Mouse (Mus musculus): ENCODE measurements around the gene Polr3h. TPM values are rescaled to one million over a fixed set of nuclear protein-coding genes. Genes with fewer than 3 reads are reported as not detected.
"Not testable (repeated sequence)": the region's sequence is repeated elsewhere in the genome, so short reads cannot be mapped to it uniquely, and the experiment has no call there.

The Polr3h gene
- 60.5 and 76.3 TPM in 2 replicates for polyA plus RNA-seq (2015; fragmentation: Nextera tagmentation; extraction: Ambion mirVana)

GRCm38 (mm10) chr15:81925760-81926445 lies at the start of gene Polr3h:
TSS of gene Polr3h (minus strand) at chr15:81926240.
- Histone ChIP-seq H3K27ac (peak within 1 kb of the TSS; percentile 78), H3K36me3 (0 out of 2 replicates have a peak, but pooled peaks cover 17% of the 10 kb centered on the region), H3K4me3 (peak within 1 kb of the TSS; percentile 69), H3K4me2 (peak within 1 kb of the TSS; percentile 80), H3K9me3 (no peaks in the 10 kb centered on the region), H3K9ac (peak within 1 kb of the TSS; percentile 75), H3K4me1 (peaks cover 20% of the 10 kb centered on the region), H3K27me3 (no peaks in the 10 kb centered on the region)
- peak; percentile 95 for ATAC-seq (ENCODE audit: insufficient number of reproducible peaks, low FRiP score, low TSS enrichment, low read depth)
- WGBS: under 1% methylated on average over 54 of the region's 54 CpGs

DNA sequence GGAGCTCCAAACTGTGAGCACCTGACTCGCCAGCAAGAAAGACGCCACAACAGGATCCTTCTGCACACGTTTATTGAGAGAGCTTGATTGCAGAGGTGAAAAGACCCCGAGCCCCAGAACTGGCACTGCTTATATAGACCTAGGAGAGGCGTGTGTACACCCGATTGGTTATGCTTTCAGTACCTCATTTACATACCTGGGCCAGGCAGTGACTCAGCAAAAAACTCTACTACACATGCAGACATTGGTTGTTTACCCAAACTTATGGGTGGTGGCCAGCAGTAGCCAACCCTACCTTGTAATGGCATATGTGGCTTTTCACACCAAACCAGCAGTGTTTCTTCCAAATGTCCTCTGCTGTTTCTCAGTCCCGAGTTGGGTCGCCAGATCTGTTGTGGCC lies 49.1 kb upstream of the Polr3h start:
- H3K4me2 ChIP-seq; H3K27ac ChIP-seq; H3K27me3 ChIP-seq; H3K4me1 ChIP-seq; ATAC-seq (ENCODE audit: insufficient number of reproducible peaks, low FRiP score, low TSS enrichment, low read depth); H3K4me3 ChIP-seq; H3K9ac ChIP-seq; H3K9me3 ChIP-seq; H3K36me3 ChIP-seq: not testable (repeated sequence)
- 87% methylated on average over 8 of the region's 8 CpGs for WGBS

DNA sequence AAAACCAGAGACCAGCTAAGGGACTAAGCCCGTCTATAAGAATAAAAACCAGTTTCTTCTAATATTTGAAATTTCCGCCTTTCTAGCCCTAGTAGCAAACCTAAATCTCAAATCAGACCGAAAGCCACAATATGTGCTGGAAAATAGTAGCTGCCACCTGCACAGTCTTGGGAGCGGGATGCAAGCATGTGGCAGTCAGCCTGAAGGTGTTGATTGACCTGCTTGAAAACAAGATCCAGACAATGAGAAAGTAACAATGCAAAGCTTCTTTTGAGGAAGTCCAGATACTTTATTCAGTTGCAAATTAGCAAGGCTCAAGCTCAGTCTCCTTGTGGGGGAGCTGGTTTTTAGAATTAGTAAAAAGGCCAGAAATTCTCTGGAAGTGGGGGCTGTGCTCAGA lies 44.5 kb upstream of the Polr3h start:
- H3K4me2 ChIP-seq; H3K9ac ChIP-seq; H3K27me3 ChIP-seq; H3K9me3 ChIP-seq; H3K27ac ChIP-seq; H3K4me1 ChIP-seq; H3K4me3 ChIP-seq; ATAC-seq (ENCODE audit: insufficient number of reproducible peaks, low FRiP score, low TSS enrichment, low read depth); H3K36me3 ChIP-seq: not testable (repeated sequence)
- WGBS: 92% methylated on average over 4 of the region's 4 CpGs

GRCm38 (mm10) chr15:81969635-81970034 lies 43.6 kb upstream of the Polr3h start:
- not testable (repeated sequence) for H3K27ac ChIP-seq; H3K4me3 ChIP-seq; H3K9me3 ChIP-seq; H3K36me3 ChIP-seq; ATAC-seq (ENCODE audit: insufficient number of reproducible peaks, low FRiP score, low TSS enrichment, low read depth); H3K4me2 ChIP-seq; H3K4me1 ChIP-seq; H3K9ac ChIP-seq; H3K27me3 ChIP-seq
- 75% methylated on average over 6 of the region's 6 CpGs for WGBS

- Histone ChIP-seq H3K9ac (no peak overlapping the region), H3K36me3 (no peaks in the 10 kb centered on the region), H3K4me2 (no peak overlapping the region), H3K4me1 (no peaks in the 10 kb centered on the region), H3K27ac (peak overlapping the region; percentile 40; the same call in 1 of the 2 replicates), H3K9me3 (peaks cover 5% of the 10 kb centered on the region; the same call in 1 of the 2 replicates), H3K27me3 (no peaks in the 10 kb centered on the region), H3K4me3 (no peak overlapping the region)
- WGBS: 41% methylated on average over 7 of the region's 7 CpGs
- no peak for ATAC-seq (ENCODE audit: insufficient number of reproducible peaks, low FRiP score, low TSS enrichment, low read depth)
These were observed 43.1 kb upstream of the Polr3h start for GRCm38 (mm10) chr15:81969173-81969572.

- Histone ChIP-seq H3K36me3 (no peaks in the 10 kb centered on the region), H3K27ac (no peak overlapping the region), H3K4me3 (no peak overlapping the region), H3K4me2 (no peak overlapping the region), H3K9me3 (peaks cover 5% of the 10 kb centered on the region; the same call in 1 of the 2 replicates), H3K9ac (no peak overlapping the region), H3K4me1 (no peaks in the 10 kb centered on the region), H3K27me3 (no peaks in the 10 kb centered on the region)
- ATAC-seq (ENCODE audit: insufficient number of reproducible peaks, low FRiP score, low TSS enrichment, low read depth): no peak
- 50% methylated on average over 2 of the region's 2 CpGs for WGBS
These were observed 42.4 kb upstream of the Polr3h start for GRCm38 (mm10) chr15:81968447-81968846.

GRCm38 (mm10) chr15:81967821-81968220 lies 41.8 kb upstream of the Polr3h start:
- Histone ChIP-seq H3K4me1 (no peaks in the 10 kb centered on the region), H3K9me3 (peaks cover 5% of the 10 kb centered on the region; the same call in 1 of the 2 replicates), H3K27me3 (no peaks in the 10 kb centered on the region), H3K36me3 (no peaks in the 10 kb centered on the region), H3K27ac (no peak overlapping the region), H3K4me2 (no peak overlapping the region), H3K9ac (no peak overlapping the region), H3K4me3 (no peak overlapping the region)
- WGBS: 88% methylated on average over 5 of the region's 5 CpGs
- no peak for ATAC-seq (ENCODE audit: insufficient number of reproducible peaks, low FRiP score, low TSS enrichment, low read depth)

DNA sequence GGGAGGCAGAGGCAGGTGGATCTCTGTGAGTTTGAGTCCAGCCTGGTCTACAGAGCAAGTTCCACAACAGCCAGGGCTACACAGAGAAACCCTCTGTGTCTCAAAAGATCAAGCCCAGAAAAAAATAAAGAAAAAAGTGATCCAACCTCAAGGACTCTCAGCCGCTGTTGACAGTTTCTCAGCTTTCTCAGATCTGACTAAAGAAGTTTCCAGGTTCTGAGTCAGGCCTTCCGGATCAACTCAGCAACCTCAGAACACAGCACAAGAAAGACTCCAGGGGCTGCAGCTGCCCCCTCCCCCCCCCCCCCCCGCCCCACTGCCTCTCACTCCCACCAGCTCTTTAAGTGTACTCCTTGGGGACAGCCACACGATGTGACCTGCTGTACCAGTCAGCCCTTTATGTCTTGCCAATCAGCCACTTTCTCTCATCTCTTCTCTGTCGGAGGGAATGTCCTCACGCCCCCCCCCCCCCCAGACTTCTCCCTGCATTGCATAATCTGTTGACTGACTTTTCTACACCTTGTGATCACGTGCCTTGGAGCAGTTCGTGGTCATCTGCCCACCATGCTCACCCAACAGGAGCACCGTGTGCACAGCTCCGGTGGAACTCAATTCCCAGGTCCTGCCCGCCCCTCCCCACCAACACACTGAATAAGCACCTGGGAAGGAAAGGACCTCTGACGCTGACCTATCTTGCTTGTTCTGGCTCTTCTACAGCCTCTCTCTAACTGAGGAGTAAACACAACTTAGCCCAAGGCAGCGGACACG lies 40.2 kb upstream of the Polr3h start:
- 83% methylated on average over 12 of the region's 14 CpGs for WGBS
- H3K27ac ChIP-seq: no peak overlapping the region
- no peaks in the 10 kb centered on the region for H3K27me3 ChIP-seq
- H3K4me1 ChIP-seq: no peaks in the 10 kb centered on the region
- no peaks in the 10 kb centered on the region for H3K36me3 ChIP-seq
- H3K9ac ChIP-seq: no peak overlapping the region
- H3K4me2 ChIP-seq: no peak overlapping the region
- no peak overlapping the region for H3K4me3 ChIP-seq
- H3K9me3 ChIP-seq: no peaks in the 10 kb centered on the region
- ATAC-seq (ENCODE audit: insufficient number of reproducible peaks, low FRiP score, low TSS enrichment, low read depth): no peak

- no peaks in the 10 kb centered on the region for H3K27me3 ChIP-seq
- no peak overlapping the region for H3K4me2 ChIP-seq
- no peaks in the 10 kb centered on the region for H3K9me3 ChIP-seq
- peaks cover 4% of the 10 kb centered on the region; the same call in 1 of the 2 replicates for H3K4me1 ChIP-seq
- ATAC-seq (ENCODE audit: insufficient number of reproducible peaks, low FRiP score, low TSS enrichment, low read depth): no peak
- H3K9ac ChIP-seq: no peak overlapping the region
- 64% methylated on average over 4 of the region's 4 CpGs for WGBS
- H3K27ac ChIP-seq: no peak overlapping the region
- H3K36me3 ChIP-seq: no peaks in the 10 kb centered on the region
- no peak overlapping the region for H3K4me3 ChIP-seq
These were observed 39.0 kb upstream of the Polr3h start for GRCm38 (mm10) chr15:81964980-81965545.

DNA sequence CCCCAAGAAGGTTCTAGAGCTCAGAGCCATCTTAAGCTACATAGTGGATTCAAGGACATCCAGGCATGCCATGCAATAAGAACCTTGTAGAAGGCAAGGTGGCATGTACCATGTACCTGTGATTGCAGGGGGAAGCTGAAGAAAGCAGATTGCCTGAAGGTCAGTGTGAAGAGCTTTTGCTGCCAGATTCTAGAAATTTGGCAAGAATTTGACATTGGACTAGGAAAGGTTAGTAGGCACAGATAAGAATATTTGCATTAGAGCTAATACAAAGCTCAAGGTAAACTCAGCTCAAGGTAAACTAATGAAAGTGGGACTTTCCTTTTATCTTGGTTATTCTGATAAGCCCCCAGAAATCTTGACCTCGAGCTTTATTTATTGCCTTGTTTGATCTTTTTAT lies 38.2 kb upstream of the Polr3h start:
- no peak overlapping the region for H3K4me3 ChIP-seq
- ATAC-seq (ENCODE audit: insufficient number of reproducible peaks, low FRiP score, low TSS enrichment, low read depth): no peak
- H3K27me3 ChIP-seq: no peaks in the 10 kb centered on the region
- H3K4me2 ChIP-seq: no peak overlapping the region
- H3K4me1 ChIP-seq: peaks cover 9% of the 10 kb centered on the region
- H3K9me3 ChIP-seq: no peaks in the 10 kb centered on the region
- H3K36me3 ChIP-seq: no peaks in the 10 kb centered on the region
- H3K9ac ChIP-seq: no peak overlapping the region
- 29% methylated on average over 1 of the region's 1 CpGs for WGBS
- H3K27ac ChIP-seq: no peak overlapping the region

GRCm38 (mm10) chr15:81961078-81961451 lies 35.0 kb upstream of the Polr3h start:
- no peak for ATAC-seq (ENCODE audit: insufficient number of reproducible peaks, low FRiP score, low TSS enrichment, low read depth)

More at GRCm38 (mm10) chr15:81961078-81961451, 35.0 kb upstream of the Polr3h start:
- no peak overlapping the region; the same call in 1 of the 2 replicates for H3K27ac ChIP-seq
- no peaks in the 10 kb centered on the region for H3K9me3 ChIP-seq
- peak overlapping the region; percentile 73 for H3K4me3 ChIP-seq
- 2% methylated on average over 7 of the region's 8 CpGs for WGBS
- no peaks in the 10 kb centered on the region; the same call in 1 of the 2 replicates for H3K36me3 ChIP-seq
- peaks cover 9% of the 10 kb centered on the region for H3K4me1 ChIP-seq
- no peaks in the 10 kb centered on the region for H3K27me3 ChIP-seq
- H3K4me2 ChIP-seq: peak overlapping the region; percentile 99
- H3K9ac ChIP-seq: no peak overlapping the region
